Mouse (Mus musculus) intestine, postnatal 0 days (tissue): ENCODE data around the gene Syt8. TPM values are rescaled to one million over a fixed set of nuclear protein-coding genes. Genes with fewer than 3 reads are reported as not detected.

ENCODE experiments used
- ATAC-seq: fragments of 200-750 bp; cut with Nextera tagmentation; 2 replicates; pipeline ENCODE4 v1.8.0; 2017; ENCODE audit warnings: mild to moderate bottlenecking, moderate TSS enrichment, moderate library complexity
- H3K27ac ChIP-seq: fragments of 300-500 bp; sonication (generic); 2 replicates; pipeline ENCODE4 v1.5.1; 2014; ENCODE audit warnings: mild to moderate bottlenecking, low read depth, low read length, moderate library complexity
- H3K27me3 ChIP-seq: fragments of 300-500 bp; sonication (generic); replicated peaks from 2 replicates; pipeline ENCODE4 v1.6.1; 2014; ENCODE audit warnings: low read length, mixed read lengths; ENCODE audit not compliant: control insufficient read depth, insufficient read depth
- H3K36me3 ChIP-seq: fragments of 300-500 bp; sonication (generic); 2 replicates; pipeline ENCODE4 v1.6.1; 2014; ENCODE audit warnings: mild to moderate bottlenecking, moderate library complexity; ENCODE audit not compliant: control insufficient read depth, insufficient read depth
- H3K4me1 ChIP-seq: fragments of 300-500 bp; sonication (generic); replicated peaks from 2 replicates; pipeline ENCODE4 v1.6.1; 2014; ENCODE audit warnings: antibody characterized with exemption, low read length, mixed read lengths; ENCODE audit not compliant: control insufficient read depth, insufficient read depth
- H3K4me2 ChIP-seq: fragments of 300-500 bp; sonication (generic); replicated peaks from 2 replicates; pipeline ENCODE4 v1.6.1; 2014; ENCODE audit warnings: low read depth, mild to moderate bottlenecking, moderate library complexity
- H3K4me3 ChIP-seq: fragments of 300-500 bp; sonication (generic); 2 replicates; pipeline ENCODE4 v1.5.1; 2014; ENCODE audit warnings: low read depth, low read length
- H3K9ac ChIP-seq: fragments of 300-500 bp; sonication (generic); 2 replicates; pipeline ENCODE4 v1.6.1; 2014; ENCODE audit warnings: mild to moderate bottlenecking, low read depth, low read length
- H3K9me3 ChIP-seq: fragments of 300-500 bp; sonication (generic); 2 replicates; pipeline ENCODE4 v1.6.1; 2016; ENCODE audit warnings: mixed run types; ENCODE audit not compliant: control insufficient read depth
- CTCF ChIP-seq: sonication (generic); IDR thresholded peaks from 2 replicates; pipeline ENCODE4 v1.5.1; 2016; ENCODE audit warnings: low read depth, mild to moderate bottlenecking, control low read depth, antibody characterized with exemption, moderate library complexity
- WGBS: fragments of 180-500 bp; shearing (Covaris S2); extraction: QIAGEN DNeasy Blood & Tissue Kit; methylation state at CpG from one replicate; pipeline ENCODE4 v1.1.7; 2014; 5-methylcytosine and 5-hydroxymethylcytosine counted together
- polyA plus RNA-seq: library from polyadenylated mRNA; unstranded; fragments of >200 nt; fragmentation: Nextera tagmentation; extraction: Ambion mirVana; gene quantifications from 2 replicates; pipeline ENCODE4 v1.2.1, GENCODE M21; 2015

Syt8 gene
- polyA plus RNA-seq, 1 experiment from 2014 or later, result 0.60 TPM

- ATAC-seq, result no peak
- TF ChIP-seq CTCF, result no peak
- H3K27ac ChIP-seq, result no peak overlapping the region
- 0 out of 2 replicates have a peak overlapping the region, but pooled peaks have one; percentile 17 for H3K4me2 ChIP-seq
- no peak overlapping the region for H3K9ac ChIP-seq
- H3K9me3 ChIP-seq, result no peaks in the 10 kb centered on the region
- peaks cover 5% of the 10 kb centered on the region; the same call in 1 of the 2 replicates for H3K36me3 ChIP-seq
- H3K27me3 ChIP-seq, result no peaks in the 10 kb centered on the region
- no peak overlapping the region for H3K4me3 ChIP-seq
- peaks cover 4% of the 10 kb centered on the region; the same call in 1 of the 2 replicates for H3K4me1 ChIP-seq
These were observed 44.7 kb downstream of the Syt8 start for GRCm38 (mm10) chr7:142479307-142479706.

- no peak for TF ChIP-seq CTCF
- H3K4me3 ChIP-seq, result no peak overlapping the region
- H3K27ac ChIP-seq, result no peak overlapping the region
- no peak for ATAC-seq
- peaks cover 10% of the 10 kb centered on the region; the same call in 1 of the 2 replicates for H3K36me3 ChIP-seq
- no peak overlapping the region for H3K9ac ChIP-seq
- no peaks in the 10 kb centered on the region for H3K9me3 ChIP-seq
- whole genome bisulfite sequencing, result 93% methylated on average over 3 of the region's 3 CpGs
- H3K4me1 ChIP-seq, result peaks cover 4% of the 10 kb centered on the region; the same call in 1 of the 2 replicates
- no peaks in the 10 kb centered on the region for H3K27me3 ChIP-seq
- H3K4me2 ChIP-seq, result no peak overlapping the region
These were observed 45.2 kb downstream of the Syt8 start for GRCm38 (mm10) chr7:142479886-142480285.

- ATAC-seq, result no peak
- Histone ChIP-seq H3K4me1 (peaks cover 4% of the 10 kb centered on the region; the same call in 1 of the 2 replicates), H3K4me2 (peak overlapping the region; percentile 54; the same call in 1 of the 2 replicates), H3K9ac (no peak overlapping the region), H3K36me3 (peaks cover 18% of the 10 kb centered on the region), H3K27ac (peak overlapping the region; percentile 92; the same call in 1 of the 2 replicates), H3K9me3 (no peaks in the 10 kb centered on the region), H3K27me3 (no peaks in the 10 kb centered on the region), H3K4me3 (no peak overlapping the region)
- 85% methylated on average over 3 of the region's 3 CpGs for WGBS
- no peak for TF ChIP-seq CTCF
These were observed 46.0 kb downstream of the Syt8 start for GRCm38 (mm10) chr7:142480661-142481060.

- Histone ChIP-seq H3K27me3 (no peaks in the 10 kb centered on the region), H3K4me2 (peak overlapping the region; percentile 54), H3K36me3 (peaks cover 21% of the 10 kb centered on the region), H3K4me3 (no peak overlapping the region), H3K4me1 (peaks cover 4% of the 10 kb centered on the region; the same call in 1 of the 2 replicates), H3K9ac (peak overlapping the region; percentile 54; the same call in 1 of the 2 replicates), H3K9me3 (no peaks in the 10 kb centered on the region), H3K27ac (peak overlapping the region; percentile 92)
- TF ChIP-seq CTCF, result peak; percentile 86
- 10% methylated on average over 5 of the region's 5 CpGs for WGBS
- ATAC-seq, result peak; percentile 14; the same call in 1 of the 2 replicates
These were observed 46.5 kb downstream of the Syt8 start for GRCm38 (mm10) chr7:142481186-142481567.

GRCm38 (mm10) chr7:142481568-142482255 is 47.1 kb downstream of the Syt8 start:
- no peaks in the 10 kb centered on the region for H3K9me3 ChIP-seq
- peak overlapping the region; percentile 54 for H3K4me2 ChIP-seq
- no peak for TF ChIP-seq CTCF
- no peaks in the 10 kb centered on the region for H3K27me3 ChIP-seq
- H3K36me3 ChIP-seq, result peaks cover 25% of the 10 kb centered on the region
- peaks cover 4% of the 10 kb centered on the region; the same call in 1 of the 2 replicates for H3K4me1 ChIP-seq
- no peak overlapping the region for H3K4me3 ChIP-seq
- peak; percentile 39 for ATAC-seq
- H3K27ac ChIP-seq, result peak overlapping the region; percentile 92
- 7% methylated on average over 22 of the region's 22 CpGs for WGBS
- H3K9ac ChIP-seq, result peak overlapping the region; percentile 54

- peaks cover 4% of the 10 kb centered on the region; the same call in 1 of the 2 replicates for H3K4me1 ChIP-seq
These were observed 47.6 kb downstream of the Syt8 start for GRCm38 (mm10) chr7:142482256-142482609.

More at GRCm38 (mm10) chr7:142482256-142482609, 47.6 kb downstream of the Syt8 start:
- Histone ChIP-seq H3K27ac (peak overlapping the region; percentile 92), H3K36me3 (peaks cover 25% of the 10 kb centered on the region), H3K4me3 (no peak overlapping the region), H3K9ac (peak overlapping the region; percentile 40; the same call in 1 of the 2 replicates), H3K9me3 (no peaks in the 10 kb centered on the region), H3K4me2 (peak overlapping the region; percentile 54), H3K27me3 (no peaks in the 10 kb centered on the region)
- peak; percentile 12; the same call in 1 of the 2 replicates for ATAC-seq
- TF ChIP-seq CTCF, result no peak
- WGBS, result 40% methylated on average over 6 of the region's 6 CpGs
